Mouse (Mus musculus) left cerebral cortex, adult 2 months (tissue): ENCODE data around the gene Rtn4. TPM values are rescaled to one million over a fixed set of nuclear protein-coding genes. Genes with fewer than 3 reads are reported as not detected.
"Not testable (repeated sequence)": the region's sequence is repeated elsewhere in the genome, so short reads cannot be mapped to it uniquely, and the experiment has no call there.

Source experiments
- DNase-seq, 2 experiments: peaks; one replicate each; pipeline ENCODE4 v3.0.0; 2021 to 2022; ENCODE audit warnings: low spot score in 2 of 2, mixed read lengths in 1 of 2; ENCODE audit errors: extremely low spot score in 1 of 2
- H3K27ac ChIP-seq: fragments of 200-600 bp; 2 replicates; pipeline ENCODE4 v1.8.1; 2022
- H3K4me3 ChIP-seq: fragments of 200-600 bp; 2 replicates; pipeline ENCODE4 v1.8.1; 2022
- CTCF ChIP-seq: fragments of 200-600 bp; IDR thresholded peaks from 2 replicates; pipeline ENCODE4 v1.8.1; 2022; ENCODE audit warnings: antibody characterized with exemption, mild to moderate bottlenecking, moderate library complexity
- intact Hi-C: fragments of 180-260 bp; cut with DNase I; formaldehyde crosslinking; loops from one replicate; pipeline ENCODE4 v1.15.1; 2025
- total RNA-seq, 2 experiments: library from RNA; stranded (reverse); gene quantifications; 2 replicates each; pipeline ENCODE4 v1.2.3; 2021

The Rtn4 gene
- total RNA-seq, 2 experiments from 2014 or later, result 607 to 709 TPM

GRCm38 (mm10) chr11:29747881-29748280 is 55.1 kb downstream of the Rtn4 start:
- intact Hi-C loops, result loop anchor here (5.0 kb wide), 1 partner anchor 49 kb away; no protein-coding TSS in a partner anchor
- no peak overlapping the region for H3K4me3 ChIP-seq
- DNase-seq, result no peak
- peak overlapping the region; percentile 69 for H3K27ac ChIP-seq
- no peak for TF ChIP-seq CTCF

DNA sequence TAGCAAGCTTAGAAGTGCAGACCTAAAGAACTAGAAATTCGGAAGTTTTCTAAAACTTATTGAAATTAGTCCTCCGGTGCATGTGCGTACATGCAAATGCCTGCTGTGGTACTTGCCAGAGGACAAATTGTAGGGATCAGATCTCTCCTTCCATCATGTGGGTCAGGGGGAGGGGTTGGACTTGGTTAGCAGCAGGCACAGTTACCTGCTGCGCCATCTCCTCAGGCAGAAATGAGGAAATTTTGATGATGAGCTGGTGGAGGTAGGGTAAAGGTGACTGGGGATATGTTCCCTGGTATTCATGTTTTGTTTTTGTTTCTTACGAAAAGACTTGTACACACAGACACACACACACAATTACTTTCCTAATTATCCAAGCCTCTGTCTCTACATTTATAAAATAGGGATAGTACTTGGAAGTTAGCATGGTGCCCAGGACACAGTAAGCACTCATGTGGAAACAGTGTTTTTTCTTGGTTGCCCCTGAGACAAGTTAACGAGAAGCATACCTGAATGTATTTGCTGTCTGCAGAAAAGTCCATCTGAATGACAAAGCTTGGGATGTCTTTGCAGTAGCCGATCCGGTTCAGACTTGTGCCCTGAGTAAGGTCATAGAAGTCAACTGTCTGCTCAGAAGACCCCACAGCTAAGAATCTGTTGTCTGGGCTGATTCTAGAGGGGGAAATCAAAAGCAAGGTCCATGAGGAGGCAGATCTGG is 56.2 kb downstream of the Rtn4 start:
- intact Hi-C loops, result loop anchor here (5.0 kb wide), 1 partner anchor 48 kb away; no protein-coding TSS in a partner anchor
- no peak overlapping the region for H3K4me3 ChIP-seq
- DNase-seq, result no peak
- peak overlapping the region; percentile 54; the same call in 1 of the 2 replicates for H3K27ac ChIP-seq
- no peak for TF ChIP-seq CTCF

GRCm38 (mm10) chr11:29749468-29749829 is 56.7 kb downstream of the Rtn4 start:
- intact Hi-C loops, result loop anchor here (5.0 kb wide), 1 partner anchor 48 kb away; no protein-coding TSS in a partner anchor
- DNase-seq, result no peak
- Histone ChIP-seq H3K27ac (peak overlapping the region; percentile 55; the same call in 1 of the 2 replicates), H3K4me3 (no peak overlapping the region)
- TF ChIP-seq CTCF, result no peak

DNA sequence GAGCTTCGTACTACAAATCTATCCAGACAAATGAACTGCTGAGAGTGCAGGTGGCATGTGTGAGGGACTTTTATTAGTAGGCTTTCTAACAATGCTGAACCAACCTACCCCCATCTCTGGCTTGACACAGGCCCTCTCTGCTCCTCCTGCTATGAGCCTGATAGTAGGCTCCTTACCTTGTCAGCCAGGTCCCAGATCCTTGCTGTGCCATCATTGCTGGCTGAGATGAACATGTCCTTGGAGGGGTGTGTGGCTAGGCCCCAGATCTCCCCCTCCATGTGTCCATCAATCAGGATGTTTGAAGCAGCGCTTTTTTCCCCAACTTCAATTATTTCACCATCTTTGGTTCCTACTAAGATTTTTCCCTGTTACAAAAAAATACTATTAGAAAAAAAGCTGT is 58.3 kb downstream of the Rtn4 start:
- Histone ChIP-seq H3K27ac (peak overlapping the region; percentile 29), H3K4me3 (no peak overlapping the region)
- intact Hi-C loops, result no loop called here
- DNase-seq, result no peak
- TF ChIP-seq CTCF, result no peak

- TF ChIP-seq CTCF, result no peak
- intact Hi-C loops, result no loop called here
Observed at GRCm38 (mm10) chr11:29751648-29752611, 59.2 kb downstream of the Rtn4 start.

GRCm38 (mm10) chr11:29756007-29756406 is 63.3 kb downstream of the Rtn4 start:
- H3K27ac ChIP-seq, DNase-seq, intact Hi-C loops, H3K4me3 ChIP-seq: not testable (repeated sequence)

More at GRCm38 (mm10) chr11:29751648-29752611, 59.2 kb downstream of the Rtn4 start:
- H3K27ac ChIP-seq, result peak overlapping the region; percentile 45
- DNase-seq, result no peak
- no peak overlapping the region for H3K4me3 ChIP-seq

DNA sequence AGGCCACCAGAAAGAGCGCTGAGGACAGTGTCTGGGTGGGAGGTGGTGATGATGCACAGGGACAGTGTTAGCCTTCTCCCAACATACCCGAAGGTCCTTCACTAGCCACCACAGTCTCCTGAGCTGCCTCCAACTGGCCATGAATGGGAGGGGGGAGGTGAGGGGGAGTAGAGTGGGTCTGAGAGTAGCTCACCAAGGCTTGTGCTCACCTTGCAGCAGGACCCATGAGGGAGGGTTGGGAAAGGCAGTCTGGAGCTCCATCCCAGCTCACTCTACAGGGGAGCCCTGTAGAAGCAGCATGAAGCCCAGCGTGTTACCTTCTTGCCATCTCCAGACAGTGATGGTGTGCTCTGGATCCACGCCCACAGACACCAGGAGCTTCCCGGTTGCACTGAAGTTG is 65.9 kb downstream of the Rtn4 start:
- no peak for DNase-seq
- no peak for TF ChIP-seq CTCF
- Histone ChIP-seq H3K4me3 (no peak overlapping the region), H3K27ac (no peak overlapping the region)
- intact Hi-C loops, result no loop called here

GRCm38 (mm10) chr11:29761387-29761786 is 68.6 kb downstream of the Rtn4 start:
- TF ChIP-seq CTCF, result no peak
- H3K4me3 ChIP-seq, result no peak overlapping the region
- intact Hi-C loops, result no loop called here
- H3K27ac ChIP-seq, result no peak overlapping the region
- no peak for DNase-seq

DNA sequence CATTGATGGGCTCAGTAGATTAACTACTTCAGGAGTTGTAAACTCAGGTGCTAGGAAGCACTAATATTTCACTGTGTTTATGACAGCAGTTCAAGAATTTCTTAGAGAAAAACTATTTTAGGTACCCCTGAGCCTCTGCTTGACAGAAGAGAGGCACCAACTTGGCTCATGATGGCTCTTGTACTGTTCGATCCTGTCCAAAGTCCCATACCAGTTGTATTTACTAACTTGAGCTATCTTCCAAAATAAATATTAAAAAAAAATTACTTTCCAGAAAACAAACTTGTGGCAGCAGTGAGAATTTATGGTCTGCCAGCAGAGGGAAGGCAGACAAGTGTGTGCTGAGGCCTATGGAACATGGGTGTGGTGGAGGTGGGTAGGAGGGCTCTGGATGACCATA is 70.0 kb downstream of the Rtn4 start:
- H3K4me3 ChIP-seq, result no peak overlapping the region
- no peak overlapping the region for H3K27ac ChIP-seq
- TF ChIP-seq CTCF, result no peak
- no peak for DNase-seq
- intact Hi-C loops, result no loop called here

DNA sequence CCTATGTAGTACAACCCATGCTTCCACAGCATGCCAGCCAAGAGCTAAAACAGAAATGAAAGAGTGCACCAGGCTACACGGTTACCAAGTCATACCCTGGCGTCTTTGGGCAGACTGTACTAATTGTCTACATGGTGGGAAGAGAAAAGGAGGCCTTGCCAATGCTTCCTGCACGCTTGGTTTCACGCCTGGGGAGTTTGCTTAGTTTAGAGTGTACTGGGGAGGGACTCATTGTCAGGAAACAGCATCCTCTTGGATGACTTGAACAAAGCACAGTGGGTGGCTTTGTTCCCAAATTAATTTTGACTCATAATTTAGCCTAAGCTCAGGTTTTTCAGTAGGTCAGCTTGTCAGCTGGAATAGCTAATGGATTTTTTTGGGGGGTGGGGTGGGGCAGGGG is 72.3 kb downstream of the Rtn4 start:
- H3K27ac ChIP-seq, result peak overlapping the region; percentile 87
- intact Hi-C loops, result no loop called here
- no peak overlapping the region for H3K4me3 ChIP-seq
- TF ChIP-seq CTCF, result no peak
- DNase-seq, result no peak

GRCm38 (mm10) chr11:29766313-29766982 is 73.7 kb downstream of the Rtn4 start:
- intact Hi-C loops, result loop anchor here (1.0 to 2.0 kb wide), 4 partner anchors 12 to 47 kb away; no protein-coding TSS in a partner anchor
- no peak for TF ChIP-seq CTCF
- Histone ChIP-seq H3K4me3 (no peak overlapping the region), H3K27ac (peak overlapping the region; percentile 87)
- DNase-seq, result peak in 1 of 2 experiments; percentile 47
